Mouse (Mus musculus) gastrocnemius, adult 2 months (tissue): ENCODE measurements around the gene Ifna2. TPM values are rescaled to one million over a fixed set of nuclear protein-coding genes. Genes with fewer than 3 reads are reported as not detected.

ENCODE experiments used
- DNase-seq: peaks from one replicate; pipeline ENCODE4 v3.0.0; 2022
- H3K27ac ChIP-seq: fragments of 200-600 bp; 2 replicates; pipeline ENCODE4 v1.8.1; 2022; ENCODE audit warnings: mild to moderate bottlenecking
- H3K4me3 ChIP-seq: fragments of 200-600 bp; 2 replicates; pipeline ENCODE4 v1.8.1; 2022; ENCODE audit warnings: mild to moderate bottlenecking, moderate library complexity
- CTCF ChIP-seq: fragments of 200-600 bp; IDR thresholded peaks from 2 replicates; pipeline ENCODE4 v1.8.1; 2022; ENCODE audit warnings: antibody characterized with exemption, mild to moderate bottlenecking, moderate library complexity
- intact Hi-C: fragments of 180-260 bp; cut with DNase I; formaldehyde crosslinking; loops from one replicate; pipeline ENCODE4 v1.15.1; 2025
- total RNA-seq, 2 experiments: library from RNA; stranded (reverse); gene quantifications; 2 replicates each; pipeline ENCODE4 v1.2.3; 2021

The Ifna2 gene
- total RNA-seq, 2 experiments from 2014 or later = not detected

- peak; percentile 85 for TF ChIP-seq CTCF
- Histone ChIP-seq H3K4me3 (peak overlapping the region; percentile 79), H3K27ac (peak overlapping the region; percentile 75)
- DNase-seq = peak; percentile 90
- intact Hi-C loops = loop anchor here (5.0 kb wide), 1 partner anchor 89 kb away; no protein-coding TSS in a partner anchor
These were observed 42.5 kb downstream of the Ifna2 start for GRCm38 (mm10) chr4:88641077-88641831.

DNA sequence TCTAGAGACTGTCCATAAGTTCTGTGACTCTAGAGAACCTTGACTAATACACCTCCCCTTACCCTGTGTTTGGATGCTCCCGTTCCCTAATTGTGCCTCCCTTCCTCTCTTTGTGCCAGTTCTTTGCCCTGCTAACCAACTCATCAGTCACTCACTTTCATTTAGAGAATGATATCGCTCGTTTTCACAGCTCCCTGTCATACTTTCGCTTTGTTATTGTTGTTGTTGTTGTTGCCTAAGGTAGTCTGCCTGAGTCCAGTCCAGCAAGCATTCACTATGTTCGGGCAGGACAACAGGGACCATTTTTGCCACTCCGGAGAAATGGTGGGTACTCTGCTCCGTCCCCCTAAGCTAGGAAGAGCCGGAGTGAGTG lies 43.0 kb downstream of the Ifna2 start:
- Histone ChIP-seq H3K4me3 (peak overlapping the region; percentile 79), H3K27ac (peak overlapping the region; percentile 75)
- intact Hi-C loops = loop anchor here (5.0 kb wide), 1 partner anchor 88 kb away; no protein-coding TSS in a partner anchor
- no peak for TF ChIP-seq CTCF
- DNase-seq = no peak

- intact Hi-C loops = no loop called here
- no peak for DNase-seq
These were observed 49.4 kb downstream of the Ifna2 start, which contains the start of gene C87499 for GRCm38 (mm10) chr4:88634311-88634710. TSS of gene C87499 (minus strand) at chr4:88634411.

More at GRCm38 (mm10) chr4:88634311-88634710, 49.4 kb downstream of the Ifna2 start, which contains the start of gene C87499:
- H3K4me3 ChIP-seq = no peak within 1 kb of the TSS
- no peak within 1 kb of the TSS for H3K27ac ChIP-seq
- no peak for TF ChIP-seq CTCF

Other genes starting within 250 kb of the Ifna2 start
- 1 to 10 TPM in 1 of 2 experiments, under 1 TPM in 1; 0.77 to 1.2 TPM for gene Hacd4, start 245.0 kb downstream of the Ifna2 start, total RNA-seq
- gene Ifnb1, start 161.1 kb downstream of the Ifna2 start, total RNA-seq = not detected
- not detected for gene Ifna15, start 125.7 kb downstream of the Ifna2 start, total RNA-seq
- not detected for gene Ifna14, start 112.1 kb downstream of the Ifna2 start, total RNA-seq
- not detected for gene Ifna9, start 91.5 kb downstream of the Ifna2 start, total RNA-seq
- gene Ifna12, start 80.5 kb downstream of the Ifna2 start, total RNA-seq = not detected
- not detected for gene C87499, start 49.5 kb downstream of the Ifna2 start, total RNA-seq
- not detected for gene Ifna13, start 39.5 kb downstream of the Ifna2 start, total RNA-seq
- not detected for gene Ifna16, start 7.0 kb downstream of the Ifna2 start, total RNA-seq
- not detected for gene Ifnab, start 7.4 kb upstream of the Ifna2 start, total RNA-seq
- gene Gm26566, start 37.9 kb upstream of the Ifna2 start, total RNA-seq = under 1 TPM; 0.22 to 0.48 TPM
- gene Klhl9, start 38.6 kb upstream of the Ifna2 start, total RNA-seq = 10 to 100 TPM; 51.6 to 58.9 TPM
- gene Gm13271, start 71.0 kb upstream of the Ifna2 start, total RNA-seq = not detected
- gene Gm13283, start 76.2 kb upstream of the Ifna2 start, total RNA-seq = not detected
- gene Gm13290, start 89.9 kb upstream of the Ifna2 start, total RNA-seq = not detected
- gene Gm13289, start 93.0 kb upstream of the Ifna2 start, total RNA-seq = not detected
- not detected for gene Gm13272, start 95.9 kb upstream of the Ifna2 start, total RNA-seq
- not detected for gene Ifnz, start 98.2 kb upstream of the Ifna2 start, total RNA-seq
- not detected for gene Gm13276, start 101.8 kb upstream of the Ifna2 start, total RNA-seq
- gene Gm13277, start 104.7 kb upstream of the Ifna2 start, total RNA-seq = not detected
- gene Gm13278, start 107.6 kb upstream of the Ifna2 start, total RNA-seq = not detected
- not detected for gene Gm13275, start 110.6 kb upstream of the Ifna2 start, total RNA-seq
- gene Gm13279, start 113.5 kb upstream of the Ifna2 start, total RNA-seq = not detected
- gene Gm13285, start 115.8 kb upstream of the Ifna2 start, total RNA-seq = not detected
- not detected for gene Gm13287, start 119.3 kb upstream of the Ifna2 start, total RNA-seq
- not detected for gene Gm13288, start 121.6 kb upstream of the Ifna2 start, total RNA-seq
- not detected for gene Ifna7, start 132.3 kb upstream of the Ifna2 start, total RNA-seq
- not detected for gene Ifna11, start 136.0 kb upstream of the Ifna2 start, total RNA-seq
- gene Ifna6, start 143.5 kb upstream of the Ifna2 start, total RNA-seq = not detected
- gene Ifna5, start 151.6 kb upstream of the Ifna2 start, total RNA-seq = not detected
- gene Ifna4, start 157.9 kb upstream of the Ifna2 start, total RNA-seq = not detected
- gene Ifna1, start 166.2 kb upstream of the Ifna2 start, total RNA-seq = not detected
- gene Ifne, start 196.3 kb upstream of the Ifna2 start, total RNA-seq = not detected